Mouse (Mus musculus) ES-E14 (cell line): ENCODE data around the gene Tulp1. TPM values are rescaled to one million over a fixed set of nuclear protein-coding genes. Genes with fewer than 3 reads are reported as not detected.

Source experiments
- DNase-seq: peaks from one replicate; pipeline ENCODE4 v3.0.0-alpha.2; 2013; ENCODE audit warnings: low read depth, low spot score
- H3K27ac ChIP-seq: 2 replicates; pipeline ENCODE4 v1.5.1; 2012; ENCODE audit warnings: low read depth, mild to moderate bottlenecking, low read length, moderate library complexity, mixed read lengths; ENCODE audit not compliant: poor library complexity, insufficient read depth, severe bottlenecking
- H3K36me3 ChIP-seq: 2 replicates; pipeline ENCODE4 v1.6.1; 2012; ENCODE audit warnings: mild to moderate bottlenecking, low read length, moderate library complexity, mixed read lengths; ENCODE audit not compliant: control insufficient read depth, poor library complexity, insufficient read depth, severe bottlenecking
- H3K4me1 ChIP-seq, 2 experiments: fragments of 150-350 bp in 1 of 2; sonication (generic) in 1 of 2; 2 replicates each; pipeline ENCODE4 v1.6.1; 2012; ENCODE audit warnings: low read length in 2 of 2, mild to moderate bottlenecking in 1 of 2, mixed read lengths in 1 of 2; ENCODE audit not compliant: control insufficient read depth in 2 of 2, insufficient read depth in 2 of 2, poor library complexity in 1 of 2
- H3K4me3 ChIP-seq, 2 experiments: fragments of 150-350 bp in 1 of 2; sonication (generic) in 1 of 2; 2 replicates each; pipeline ENCODE4 v1.5.1; 2012; ENCODE audit warnings: low read length in 2 of 2, low read depth in 1 of 2, mild to moderate bottlenecking in 1 of 2, mixed read lengths in 1 of 2; ENCODE audit not compliant: insufficient read depth in 1 of 2, poor library complexity in 1 of 2, severe bottlenecking in 1 of 2
- H3K9ac ChIP-seq: 2 replicates; pipeline ENCODE4 v1.6.1; 2012; ENCODE audit warnings: low read depth, mild to moderate bottlenecking, low read length, mixed read lengths; ENCODE audit not compliant: poor library complexity, insufficient read depth, severe bottlenecking
- H3K9me3 ChIP-seq: fragments of 150-350 bp; sonication (generic); 2 replicates; pipeline ENCODE4 v1.6.1; 2012; ENCODE audit warnings: low read depth, mild to moderate bottlenecking, low read length; ENCODE audit not compliant: control insufficient read depth, insufficient read depth
- CHD2 ChIP-seq: IDR thresholded peaks from 2 replicates; pipeline ENCODE4 v1.6.1; 2014; ENCODE audit warnings: mild to moderate bottlenecking, low read depth, low read length, inconsistent platforms
- HCFC1 ChIP-seq: IDR thresholded peaks from 2 replicates; pipeline ENCODE4 v1.6.1; 2012; ENCODE audit warnings: low read length, inconsistent platforms, borderline replicate concordance; ENCODE audit not compliant: insufficient read depth
- MAFK ChIP-seq: IDR thresholded peaks from 2 replicates; pipeline ENCODE4 v1.6.1; 2014; ENCODE audit warnings: mild to moderate bottlenecking, low read depth, low read length, inconsistent platforms; ENCODE audit not compliant: insufficient read depth
- ZC3H11A ChIP-seq: IDR thresholded peaks from 2 replicates; pipeline ENCODE4 v1.6.1; 2012; ENCODE audit warnings: low read depth, mild to moderate bottlenecking, inconsistent platforms, low read length, borderline replicate concordance
- ZNF384 ChIP-seq: IDR thresholded peaks from 2 replicates; pipeline ENCODE4 v1.6.1; 2012; ENCODE audit warnings: low read depth, low read length, inconsistent platforms
- in situ Hi-C, 2 experiments: fragments of 600-800 bp; cut with MboI; formaldehyde crosslinking; loops; one replicate each; pipeline ENCODE4 v1.15.1; 2025; ENCODE audit warnings: low sequenced_read_pairs in 2 of 2, inconsistent platforms in 1 of 2; ENCODE audit not compliant: unreplicated experiment in 2 of 2
- total RNA-seq: library from RNA; depleted of rRNA; stranded (reverse); fragments of 300-350 nt; gene quantifications from 2 replicates; pipeline ENCODE4 v1.2.3, GENCODE M21; 2012; rRNA removed

The Tulp1 gene
- total RNA-seq, 1 experiment: 3.7 TPM

- peaks cover under 1% of the 10 kb centered on the region; the same call in 1 of the 2 replicates for H3K36me3 ChIP-seq
- H3K9me3 ChIP-seq: no peaks in the 10 kb centered on the region
- H3K4me3 ChIP-seq: no peak overlapping the region
- H3K9ac ChIP-seq: no peak overlapping the region
- no peak overlapping the region for H3K27ac ChIP-seq
- no peak for DNase-seq
- peaks cover 2 to 6% of the 10 kb centered on the region in 2 experiments; a peak in 2 of 4 replicates for H3K4me1 ChIP-seq
- in situ Hi-C loops: no loop called here
- TF ChIP-seq ZNF384: peak; percentile 95
- no peak for TF ChIP-seq MAFK
Observed at GRCm38 (mm10) chr17:28310831-28311230, 54.2 kb downstream of the Tulp1 start.

GRCm38 (mm10) chr17:28308297-28309195 lies 56.5 kb downstream of the Tulp1 start:
- H3K27ac ChIP-seq: no peak overlapping the region

GRCm38 (mm10) chr17:28305172-28305571 lies 59.9 kb downstream of the Tulp1 start:
- no peak overlapping the region for H3K9ac ChIP-seq
- in situ Hi-C loops: no loop called here
- no peaks in the 10 kb centered on the region for H3K9me3 ChIP-seq
- TF ChIP-seq CHD2: no peak
- TF ChIP-seq ZNF384: no peak
- TF ChIP-seq HCFC1: no peak
- TF ChIP-seq ZC3H11A: no peak
- no peak for TF ChIP-seq MAFK
- no peak for DNase-seq
- H3K27ac ChIP-seq: no peak overlapping the region
- no peaks in the 10 kb centered on the region for H3K36me3 ChIP-seq
- H3K4me1 ChIP-seq: peaks cover 1 to 17% of the 10 kb centered on the region in 2 experiments; a peak in 2 of 4 replicates
- peak overlapping the region in 1 of 2 experiments; percentile 21; a peak in 1 of 4 replicates for H3K4me3 ChIP-seq

More at GRCm38 (mm10) chr17:28308297-28309195, 56.5 kb downstream of the Tulp1 start:
- DNase-seq: no peak
- Histone ChIP-seq H3K36me3 (no peaks in the 10 kb centered on the region), H3K9me3 (no peaks in the 10 kb centered on the region), H3K9ac (no peak overlapping the region), H3K4me3 (no peak overlapping the region), H3K4me1 (peaks cover 4 to 6% of the 10 kb centered on the region in 2 experiments; a peak in 1 of 4 replicates)
- in situ Hi-C loops: no loop called here
- TF ChIP-seq ZNF384 (no peak), HCFC1 (no peak), CHD2 (no peak), ZC3H11A (peak; percentile 36; the same call in 1 of the 2 replicates), MAFK (no peak)

Other genes with a start within 250 kb of the Tulp1 start
- 24.0 and 25.7 TPM in 2 replicates for gene Scube3, start 223.1 kb downstream of the Tulp1 start, total RNA-seq
- 11.4 and 16.8 TPM in 2 replicates for gene Zfp523, start 188.1 kb downstream of the Tulp1 start, total RNA-seq
- gene Def6, start 157.4 kb downstream of the Tulp1 start, total RNA-seq: 17.6 and 20.8 TPM in 2 replicates
- gene Ppard, start 132.5 kb downstream of the Tulp1 start, total RNA-seq: 6.7 and 10.7 TPM in 2 replicates
- 25.9 and 39.8 TPM in 2 replicates for gene Fance, start 51.7 kb downstream of the Tulp1 start, total RNA-seq
- gene Rpl10a, start 36.8 kb downstream of the Tulp1 start, total RNA-seq: 2,234 and 2,688 TPM in 2 replicates
- 8.0 and 9.0 TPM in 2 replicates for gene Tead3, start 14.4 kb downstream of the Tulp1 start, total RNA-seq
- gene Fkbp5, start 152.3 kb upstream of the Tulp1 start, total RNA-seq: 43.6 and 45.7 TPM in 2 replicates
- not detected in 2 replicates for gene Armc12, start 165.6 kb upstream of the Tulp1 start, total RNA-seq
- gene Clpsl2, start 184.2 kb upstream of the Tulp1 start, total RNA-seq: not detected in 2 replicates
- 2.5 and 2.9 TPM in 2 replicates for gene Clps, start 195.5 kb upstream of the Tulp1 start, total RNA-seq
- 0.76 and 1.7 TPM in 2 replicates for gene Lhfpl5, start 210.4 kb upstream of the Tulp1 start, total RNA-seq